Mouse (Mus musculus) heart, embryonic 10.5 days (tissue): ENCODE measurements around the gene Gm17349. TPM values are rescaled to one million over a fixed set of nuclear protein-coding genes. Genes with fewer than 3 reads are reported as not detected.

Experiments
- DNase-seq: peaks from one replicate; pipeline ENCODE4 v3.0.0-alpha.2; 2017; ENCODE audit warnings: low spot score
- H3K27ac ChIP-seq: fragments of 300-500 bp; sonication (generic); 2 replicates; pipeline ENCODE4 v1.5.1; 2016; ENCODE audit warnings: mild to moderate bottlenecking
- H3K27me3 ChIP-seq: fragments of 300-500 bp; sonication (generic); 2 replicates; pipeline ENCODE4 v1.6.1; 2016; ENCODE audit warnings: mild to moderate bottlenecking; ENCODE audit not compliant: poor library complexity, insufficient read depth, severe bottlenecking
- H3K36me3 ChIP-seq: fragments of 300-500 bp; sonication (generic); 2 replicates; pipeline ENCODE4 v1.6.1; 2016; ENCODE audit warnings: mild to moderate bottlenecking, moderate library complexity
- H3K4me1 ChIP-seq: fragments of 300-500 bp; sonication (generic); 2 replicates; pipeline ENCODE4 v1.6.1; 2016; ENCODE audit warnings: mild to moderate bottlenecking
- H3K4me3 ChIP-seq: fragments of 300-500 bp; sonication (generic); 2 replicates; pipeline ENCODE4 v1.5.1; 2016; ENCODE audit warnings: mild to moderate bottlenecking, moderate library complexity
- H3K9me3 ChIP-seq: fragments of 300-500 bp; sonication (generic); 2 replicates; pipeline ENCODE4 v1.6.1; 2016; ENCODE audit warnings: mild to moderate bottlenecking, moderate library complexity
- WGBS: fragments of 180-500 bp; shearing (Covaris S2); methylation state at CpG from one replicate; pipeline ENCODE4 v1.1.7; 2016; 5-methylcytosine and 5-hydroxymethylcytosine counted together
- polyA plus RNA-seq: library from polyadenylated mRNA; unstranded; fragments of >200 nt; fragmentation: Nextera tagmentation; extraction: Ambion mirVana; gene quantifications from 2 replicates; pipeline ENCODE4 v1.2.1, GENCODE M21; 2016

Gene Gm17349
- polyA plus RNA-seq, 1 experiment from 2014 or later: not detected

GRCm38 (mm10) chr15:99715361-99715865 is 10.1 kb upstream of the Gm17349 start:
- Histone ChIP-seq H3K27me3 (0 out of 2 replicates have a peak, but pooled peaks cover 7% of the 10 kb centered on the region), H3K9me3 (no peaks in the 10 kb centered on the region), H3K4me3 (no peak overlapping the region), H3K36me3 (peaks cover 78% of the 10 kb centered on the region), H3K4me1 (peaks cover 43% of the 10 kb centered on the region), H3K27ac (no peak overlapping the region)
- 79% methylated on average over 13 of the region's 13 CpGs for WGBS
- no peak for DNase-seq

- DNase-seq: no peak
- H3K4me3 ChIP-seq: no peak overlapping the region
- peaks cover 79% of the 10 kb centered on the region for H3K36me3 ChIP-seq
- 0 out of 2 replicates have a peak, but pooled peaks cover 7% of the 10 kb centered on the region for H3K27me3 ChIP-seq
- no peaks in the 10 kb centered on the region for H3K9me3 ChIP-seq
- 41% methylated on average over 7 of the region's 7 CpGs for WGBS
- H3K27ac ChIP-seq: peak overlapping the region; percentile 80; the same call in 1 of the 2 replicates
- peaks cover 43% of the 10 kb centered on the region for H3K4me1 ChIP-seq
Observed at GRCm38 (mm10) chr15:99714858-99715257, 9.6 kb upstream of the Gm17349 start.

- Histone ChIP-seq H3K27me3 (0 out of 2 replicates have a peak, but pooled peaks cover 7% of the 10 kb centered on the region), H3K4me1 (peaks cover 43% of the 10 kb centered on the region), H3K27ac (peak overlapping the region; percentile 80), H3K9me3 (no peaks in the 10 kb centered on the region), H3K36me3 (peaks cover 81% of the 10 kb centered on the region), H3K4me3 (no peak overlapping the region)
- 51% methylated on average over 4 of the region's 4 CpGs for WGBS
- no peak for DNase-seq
Observed at GRCm38 (mm10) chr15:99714206-99714605, 8.9 kb upstream of the Gm17349 start.

- H3K27ac ChIP-seq: peak overlapping the region; percentile 80
- H3K4me3 ChIP-seq: no peak overlapping the region
- no peaks in the 10 kb centered on the region for H3K9me3 ChIP-seq
- no peak for DNase-seq
- H3K27me3 ChIP-seq: 0 out of 2 replicates have a peak, but pooled peaks cover 7% of the 10 kb centered on the region
- H3K4me1 ChIP-seq: peaks cover 43% of the 10 kb centered on the region
- 76% methylated on average over 3 of the region's 3 CpGs for WGBS
- peaks cover 81% of the 10 kb centered on the region for H3K36me3 ChIP-seq
Observed at GRCm38 (mm10) chr15:99713569-99713968, 8.3 kb upstream of the Gm17349 start.

- Histone ChIP-seq H3K27me3 (0 out of 2 replicates have a peak, but pooled peaks cover 6% of the 10 kb centered on the region), H3K27ac (peak overlapping the region; percentile 80), H3K36me3 (peaks cover 81% of the 10 kb centered on the region), H3K4me3 (no peak overlapping the region), H3K9me3 (no peaks in the 10 kb centered on the region), H3K4me1 (peaks cover 43% of the 10 kb centered on the region)
- 71% methylated on average over 13 of the region's 13 CpGs for WGBS
- DNase-seq: no peak
Observed at GRCm38 (mm10) chr15:99712666-99713559, 7.6 kb upstream of the Gm17349 start.

- 76% methylated on average over 3 of the region's 3 CpGs for WGBS
- H3K4me1 ChIP-seq: peaks cover 35% of the 10 kb centered on the region
- H3K36me3 ChIP-seq: peaks cover 91% of the 10 kb centered on the region
- no peak for DNase-seq
- H3K4me3 ChIP-seq: no peak overlapping the region
- no peak overlapping the region for H3K27ac ChIP-seq
- no peaks in the 10 kb centered on the region for H3K27me3 ChIP-seq
- no peaks in the 10 kb centered on the region for H3K9me3 ChIP-seq
Observed at GRCm38 (mm10) chr15:99711491-99711890, 6.2 kb upstream of the Gm17349 start.

- H3K4me3 ChIP-seq: no peak overlapping the region
- H3K36me3 ChIP-seq: peaks cover 93% of the 10 kb centered on the region
- WGBS: 90% methylated on average over 10 of the region's 10 CpGs
- no peaks in the 10 kb centered on the region for H3K9me3 ChIP-seq
- H3K4me1 ChIP-seq: peaks cover 30% of the 10 kb centered on the region
- no peaks in the 10 kb centered on the region for H3K27me3 ChIP-seq
- no peak overlapping the region for H3K27ac ChIP-seq
- DNase-seq: no peak
Observed at GRCm38 (mm10) chr15:99710221-99711190, 5.2 kb upstream of the Gm17349 start.

- Histone ChIP-seq H3K4me3 (no peak overlapping the region), H3K27ac (no peak overlapping the region), H3K4me1 (peaks cover 36% of the 10 kb centered on the region), H3K9me3 (no peaks in the 10 kb centered on the region), H3K36me3 (peaks cover 94% of the 10 kb centered on the region), H3K27me3 (no peaks in the 10 kb centered on the region)
- WGBS: 95% methylated on average over 13 of the region's 13 CpGs
- no peak for DNase-seq
Observed at GRCm38 (mm10) chr15:99708176-99708575, 2.9 kb upstream of the Gm17349 start.

- no peaks in the 10 kb centered on the region for H3K27me3 ChIP-seq
- peaks cover 61% of the 10 kb centered on the region for H3K36me3 ChIP-seq
- no peak for DNase-seq
- no peaks in the 10 kb centered on the region for H3K9me3 ChIP-seq
- WGBS: 24% methylated on average over 7 of the region's 7 CpGs
- H3K4me3 ChIP-seq: peak overlapping the region; percentile 92
- peaks cover 57% of the 10 kb centered on the region for H3K4me1 ChIP-seq
- H3K27ac ChIP-seq: peak overlapping the region; percentile 100
Observed at GRCm38 (mm10) chr15:99704881-99705280, 409 bp downstream of the Gm17349 start.

GRCm38 (mm10) chr15:99704041-99704681 is 1.1 kb downstream of the Gm17349 start:
- 46% methylated on average over 23 of the region's 23 CpGs for WGBS
- no peaks in the 10 kb centered on the region for H3K9me3 ChIP-seq
- no peak for DNase-seq
- H3K4me3 ChIP-seq: peak overlapping the region; percentile 92
- peaks cover 57% of the 10 kb centered on the region for H3K4me1 ChIP-seq
- H3K36me3 ChIP-seq: peaks cover 54% of the 10 kb centered on the region
- peak overlapping the region; percentile 100 for H3K27ac ChIP-seq
- peaks cover 4% of the 10 kb centered on the region; the same call in 1 of the 2 replicates for H3K27me3 ChIP-seq

- H3K27ac ChIP-seq: peak overlapping the region; percentile 100
- peaks cover 49% of the 10 kb centered on the region for H3K36me3 ChIP-seq
- H3K4me3 ChIP-seq: peak overlapping the region; percentile 92; the same call in 1 of the 2 replicates
- H3K27me3 ChIP-seq: peaks cover 10% of the 10 kb centered on the region; the same call in 1 of the 2 replicates
- peaks cover 62% of the 10 kb centered on the region for H3K4me1 ChIP-seq
- 72% methylated on average over 5 of the region's 5 CpGs for WGBS
- no peak for DNase-seq
- H3K9me3 ChIP-seq: no peaks in the 10 kb centered on the region
Observed at GRCm38 (mm10) chr15:99703676-99704040, 1.6 kb downstream of the Gm17349 start.

GRCm38 (mm10) chr15:99703104-99703503 is 2.2 kb downstream of the Gm17349 start:
- WGBS: 65% methylated on average over 9 of the region's 9 CpGs
- Histone ChIP-seq H3K4me1 (peaks cover 65% of the 10 kb centered on the region), H3K27me3 (peaks cover 14% of the 10 kb centered on the region), H3K9me3 (no peaks in the 10 kb centered on the region), H3K4me3 (peak overlapping the region; percentile 92), H3K36me3 (peaks cover 44% of the 10 kb centered on the region), H3K27ac (peak overlapping the region; percentile 100; the same call in 1 of the 2 replicates)
- DNase-seq: no peak
